Mouse (Mus musculus): ENCODE data around the gene D6Ertd527e.

DNA sequence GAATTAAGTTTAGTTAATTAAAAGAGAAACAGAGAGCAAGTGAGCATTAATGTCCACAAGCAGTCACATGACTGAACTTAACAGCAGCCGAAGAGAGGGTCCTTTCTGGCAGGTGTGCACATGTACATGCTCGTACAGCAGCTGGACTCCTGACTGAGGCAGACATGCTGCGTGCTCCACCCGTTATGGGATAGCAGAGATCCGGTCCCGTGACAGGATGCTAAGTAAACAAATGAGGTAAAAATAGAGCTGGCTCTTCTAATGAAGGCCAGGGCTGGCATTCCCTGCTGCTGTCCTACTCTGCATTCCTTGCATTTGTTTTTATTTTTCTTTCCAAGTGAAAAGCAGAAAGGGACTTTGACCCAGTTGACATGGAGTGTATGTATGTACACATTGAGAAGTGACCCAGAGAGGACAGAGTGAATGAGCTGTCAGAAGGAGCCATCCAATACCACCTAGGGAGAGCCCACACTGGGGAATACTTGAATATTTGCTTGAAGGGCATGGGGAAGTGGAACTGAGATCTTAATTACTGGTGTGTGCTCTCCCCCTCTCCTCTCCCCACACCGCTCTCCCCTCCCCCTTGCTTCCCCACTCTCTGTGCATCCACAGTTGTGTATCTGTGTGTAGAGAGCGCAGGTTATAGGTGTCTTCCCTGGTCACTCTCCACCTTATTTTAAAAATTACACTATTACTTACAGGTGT, 22.7 kb downstream of the D6Ertd527e start:
- no peak for TF ChIP-seq CHD2 (IDR thresholded peaks at IDR 0.05; ENCODE audit: low read depth, low read length)
- TF ChIP-seq ZC3H11A (IDR thresholded peaks at IDR 0.05; ENCODE audit: borderline replicate concordance, low read depth, low read length) = no peak
- no peak for TF ChIP-seq MAFK (IDR thresholded peaks at IDR 0.05; ENCODE audit: insufficient read depth, low read depth, low read length)
- TF ChIP-seq HCFC1 (IDR thresholded peaks at IDR 0.05; ENCODE audit: borderline replicate concordance, insufficient read depth, low read length) = no peak

Measured in ES-E14 (cell line).